Mouse (Mus musculus): Measurements from ENCODE around the gene Adck1. TPM values are rescaled to one million over a fixed set of nuclear protein-coding genes. Genes with fewer than 3 reads are reported as not detected.
"Not testable (repeated sequence)": the region's sequence is repeated elsewhere in the genome, so short reads cannot be mapped to it uniquely, and the experiment has no call there.

The Adck1 gene
- polyA plus RNA-seq, 1 experiment from 2014 or later: 17.8 TPM

DNA sequence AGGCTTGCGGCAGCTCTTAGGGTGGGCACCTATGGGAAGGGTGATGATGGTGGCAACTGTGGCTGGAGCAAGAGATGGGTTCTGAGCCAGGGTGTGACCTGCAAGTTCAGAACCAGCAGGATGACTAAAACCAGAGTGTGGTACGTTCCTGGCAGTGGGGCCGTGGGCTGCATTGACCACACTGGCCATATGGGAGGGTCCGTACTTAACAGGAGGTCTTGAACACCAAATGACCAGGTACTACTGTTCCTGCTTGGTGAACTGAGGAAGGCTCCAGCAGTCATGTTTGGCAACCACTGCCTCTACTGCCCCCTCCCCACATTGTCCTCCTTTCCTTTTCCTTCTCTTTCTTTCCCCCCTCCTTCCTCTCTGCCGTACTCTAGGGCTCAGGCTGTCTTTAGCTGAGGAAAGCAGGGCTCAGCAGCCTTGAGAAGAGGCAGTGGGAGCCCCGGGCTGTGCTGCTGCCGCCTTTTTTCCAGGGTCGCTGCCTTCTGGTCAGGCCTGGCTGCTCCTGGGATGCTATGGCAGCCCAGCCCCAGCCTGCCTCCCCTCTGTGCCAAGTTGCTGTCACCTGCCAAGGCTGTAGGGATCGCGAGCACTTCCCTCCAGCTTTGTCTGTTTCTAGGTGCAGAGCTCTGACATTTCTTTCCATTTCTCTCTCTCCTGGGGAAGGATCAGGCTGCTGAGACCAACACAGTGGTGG, 103.4 kb downstream of the Adck1 start:
- DNase-seq: no peak
- Histone ChIP-seq H3K4me1 (ENCODE audit: insufficient read depth) (no peaks in the 10 kb centered on the region), H3K36me3 (ENCODE audit: insufficient read depth) (no peaks in the 10 kb centered on the region), H3K27me3 (ENCODE audit: insufficient read depth, low read length) (no peaks in the 10 kb centered on the region), H3K9me3 (ENCODE audit: low read depth, low read length) (no peaks in the 10 kb centered on the region), H3K4me2 (no peak overlapping the region), H3K9ac (no peak overlapping the region), H3K27ac (ENCODE audit: low read depth) (no peak overlapping the region), H3K4me3 (ENCODE audit: low read depth, low read length) (no peak overlapping the region)
- no peak for TF ChIP-seq CTCF (IDR thresholded peaks at IDR 0.05; ENCODE audit: low read depth)
- ATAC-seq (ENCODE audit: insufficient read depth): no peak
- 84% methylated on average over 10 of the region's 10 CpGs for WGBS

DNA sequence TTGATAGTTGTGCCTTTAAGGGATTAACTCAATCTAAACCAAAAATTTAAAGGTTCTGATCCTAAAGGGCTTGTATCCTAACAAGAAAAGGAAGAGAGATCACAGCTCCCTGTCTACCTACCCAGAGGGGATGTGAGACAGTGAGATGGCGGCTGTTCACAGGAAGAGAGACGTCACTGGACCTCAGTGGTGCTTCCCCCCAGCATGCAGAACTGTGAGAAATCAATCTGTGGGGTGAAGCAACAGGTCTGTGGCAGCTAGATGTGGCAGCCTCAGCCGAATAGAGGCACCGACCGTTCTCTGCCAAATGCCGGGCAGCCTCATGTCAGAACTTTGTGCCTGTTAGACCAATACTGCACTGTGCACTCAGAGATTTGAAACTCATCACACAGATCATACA, 106.4 kb downstream of the Adck1 start:
- Histone ChIP-seq H3K27me3 (ENCODE audit: insufficient read depth, low read length) (no peaks in the 10 kb centered on the region), H3K9ac (no peak overlapping the region), H3K4me2 (no peak overlapping the region), H3K4me1 (ENCODE audit: insufficient read depth) (no peaks in the 10 kb centered on the region), H3K36me3 (ENCODE audit: insufficient read depth) (no peaks in the 10 kb centered on the region), H3K27ac (ENCODE audit: low read depth) (no peak overlapping the region), H3K4me3 (ENCODE audit: low read depth, low read length) (no peak overlapping the region), H3K9me3 (ENCODE audit: low read depth, low read length) (no peaks in the 10 kb centered on the region)
- ATAC-seq (ENCODE audit: insufficient read depth): no peak
- DNase-seq: no peak
- WGBS: 84% methylated on average over 6 of the region's 6 CpGs
- no peak for TF ChIP-seq CTCF (IDR thresholded peaks at IDR 0.05; ENCODE audit: low read depth)

DNA sequence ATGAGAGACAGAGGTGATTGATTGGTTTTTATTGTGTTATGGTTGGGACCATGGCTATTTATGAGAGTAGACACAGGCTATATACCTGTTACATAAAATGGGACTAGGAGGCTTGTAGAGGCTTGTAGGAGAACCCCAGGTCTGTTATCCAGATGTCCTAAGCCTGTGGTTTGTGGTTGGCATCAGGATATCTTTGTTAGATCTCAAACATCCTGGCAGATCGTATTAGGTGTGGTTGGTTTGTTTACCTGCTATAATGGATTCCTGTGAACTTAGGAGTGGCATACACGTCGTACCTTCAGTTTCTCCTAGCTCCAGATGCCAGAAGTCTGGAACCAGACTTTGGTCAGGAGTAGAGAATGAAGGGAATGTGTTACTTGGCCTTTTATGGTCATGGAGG, 106.9 kb downstream of the Adck1 start:
- DNase-seq: no peak
- H3K27me3 ChIP-seq (ENCODE audit: insufficient read depth, low read length): no peaks in the 10 kb centered on the region
- H3K4me1 ChIP-seq (ENCODE audit: insufficient read depth): no peaks in the 10 kb centered on the region
- no peak overlapping the region for H3K4me2 ChIP-seq
- no peak overlapping the region for H3K4me3 ChIP-seq (ENCODE audit: low read depth, low read length)
- no peak overlapping the region for H3K9ac ChIP-seq
- no peaks in the 10 kb centered on the region for H3K9me3 ChIP-seq (ENCODE audit: low read depth, low read length)
- no peak overlapping the region for H3K27ac ChIP-seq (ENCODE audit: low read depth)
- no peaks in the 10 kb centered on the region for H3K36me3 ChIP-seq (ENCODE audit: insufficient read depth)
- TF ChIP-seq CTCF (IDR thresholded peaks at IDR 0.05; ENCODE audit: low read depth): no peak
- no peak for ATAC-seq (ENCODE audit: insufficient read depth)
- WGBS: 62% methylated on average over 3 of the region's 3 CpGs

DNA sequence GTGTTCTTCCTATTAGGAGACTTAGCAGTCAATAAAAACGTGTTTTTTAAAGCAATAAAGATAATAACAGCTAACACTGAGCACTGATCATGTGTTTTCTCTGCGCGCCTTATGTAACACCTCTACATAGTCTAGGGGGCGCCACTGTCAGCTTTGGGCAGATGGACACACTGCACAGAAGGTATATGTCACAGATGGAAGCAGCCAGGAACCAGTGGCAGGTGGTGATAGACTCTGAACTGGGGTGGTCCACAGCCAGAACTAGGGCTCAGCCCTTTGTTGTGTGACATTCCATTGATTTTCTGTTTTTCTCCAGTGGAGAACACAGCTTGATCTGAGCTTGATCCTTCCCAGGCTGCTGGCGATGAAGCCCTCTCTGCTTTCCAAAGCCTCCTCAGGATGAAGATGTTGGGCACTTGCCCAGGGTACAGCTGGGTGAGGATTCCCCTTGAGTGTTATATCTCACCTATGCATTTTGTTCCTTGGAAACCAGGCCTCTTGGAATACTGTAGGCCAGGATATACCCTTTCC, 107.6 kb downstream of the Adck1 start:
- DNase-seq (no peak), ATAC-seq (ENCODE audit: insufficient read depth) (no peak)
- no peak overlapping the region for H3K27ac ChIP-seq (ENCODE audit: low read depth)
- 65% methylated on average over 5 of the region's 5 CpGs for WGBS
- no peaks in the 10 kb centered on the region for H3K36me3 ChIP-seq (ENCODE audit: insufficient read depth)
- H3K4me3 ChIP-seq (ENCODE audit: low read depth, low read length): no peak overlapping the region
- no peaks in the 10 kb centered on the region for H3K4me1 ChIP-seq (ENCODE audit: insufficient read depth)
- no peak overlapping the region for H3K4me2 ChIP-seq
- H3K9ac ChIP-seq: no peak overlapping the region
- H3K27me3 ChIP-seq (ENCODE audit: insufficient read depth, low read length): no peaks in the 10 kb centered on the region
- no peak for TF ChIP-seq CTCF (IDR thresholded peaks at IDR 0.05; ENCODE audit: low read depth)
- H3K9me3 ChIP-seq (ENCODE audit: low read depth, low read length): no peaks in the 10 kb centered on the region

DNA sequence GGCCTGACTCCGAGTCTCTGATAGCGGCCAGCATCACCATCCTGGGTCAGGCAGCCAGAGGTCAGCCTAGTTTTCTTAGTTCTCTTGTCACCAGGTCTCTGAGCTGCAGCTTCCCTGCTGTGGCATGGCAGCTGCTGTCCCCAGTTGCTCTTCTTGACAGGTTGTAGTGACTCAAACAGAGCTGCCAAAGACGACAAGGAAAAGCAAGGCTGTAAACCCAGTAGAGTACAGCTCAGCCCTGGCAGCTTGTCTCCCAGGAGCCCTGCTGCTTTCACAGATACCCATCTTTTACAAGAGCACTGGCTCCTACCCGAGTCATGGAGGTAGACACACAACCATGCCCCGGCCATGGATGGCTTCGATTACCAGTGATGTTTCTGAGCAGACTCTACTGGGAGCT, 108.3 kb downstream of the Adck1 start:
- 65% methylated on average over 6 of the region's 6 CpGs for WGBS
- no peak for ATAC-seq (ENCODE audit: insufficient read depth)

DNA sequence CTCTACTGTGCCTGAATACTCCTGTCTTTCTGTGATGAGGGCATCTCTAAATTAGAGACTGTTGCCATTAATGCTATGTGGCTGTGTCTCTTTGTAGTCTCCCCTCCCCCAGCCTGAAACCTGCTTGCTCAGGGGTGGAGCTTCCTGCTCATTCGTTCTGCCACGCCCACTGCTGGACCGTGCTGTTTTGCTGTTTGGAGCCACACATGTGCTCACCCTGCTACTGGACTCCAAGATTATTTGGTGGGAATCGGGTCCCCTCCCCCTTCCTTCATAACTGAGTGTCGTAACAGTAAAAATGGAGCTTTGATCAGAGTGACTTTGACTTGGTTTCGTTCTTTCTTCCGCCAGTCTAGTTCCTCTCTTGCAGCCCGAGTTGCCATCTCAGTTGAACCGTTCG, 111.5 kb downstream of the Adck1 start:
- H3K4me2 ChIP-seq; H3K9me3 ChIP-seq (ENCODE audit: low read depth, low read length); H3K4me3 ChIP-seq (ENCODE audit: low read depth, low read length); ATAC-seq (ENCODE audit: insufficient read depth); H3K36me3 ChIP-seq (ENCODE audit: insufficient read depth); H3K27ac ChIP-seq (ENCODE audit: low read depth); H3K27me3 ChIP-seq (ENCODE audit: insufficient read depth, low read length); DNase-seq; H3K4me1 ChIP-seq (ENCODE audit: insufficient read depth); H3K9ac ChIP-seq: not testable (repeated sequence)
- 58% methylated on average over 10 of the region's 10 CpGs for WGBS

More for the DNA sequence above, 108.3 kb downstream of the Adck1 start:
- Histone ChIP-seq H3K9me3 (ENCODE audit: low read depth, low read length) (no peaks in the 10 kb centered on the region), H3K27ac (ENCODE audit: low read depth) (no peak overlapping the region), H3K4me1 (ENCODE audit: insufficient read depth) (no peaks in the 10 kb centered on the region), H3K4me3 (ENCODE audit: low read depth, low read length) (no peak overlapping the region), H3K36me3 (ENCODE audit: insufficient read depth) (no peaks in the 10 kb centered on the region), H3K27me3 (ENCODE audit: insufficient read depth, low read length) (no peaks in the 10 kb centered on the region), H3K4me2 (no peak overlapping the region), H3K9ac (no peak overlapping the region)
- no peak for DNase-seq
- no peak for TF ChIP-seq CTCF (IDR thresholded peaks at IDR 0.05; ENCODE audit: low read depth)

DNA sequence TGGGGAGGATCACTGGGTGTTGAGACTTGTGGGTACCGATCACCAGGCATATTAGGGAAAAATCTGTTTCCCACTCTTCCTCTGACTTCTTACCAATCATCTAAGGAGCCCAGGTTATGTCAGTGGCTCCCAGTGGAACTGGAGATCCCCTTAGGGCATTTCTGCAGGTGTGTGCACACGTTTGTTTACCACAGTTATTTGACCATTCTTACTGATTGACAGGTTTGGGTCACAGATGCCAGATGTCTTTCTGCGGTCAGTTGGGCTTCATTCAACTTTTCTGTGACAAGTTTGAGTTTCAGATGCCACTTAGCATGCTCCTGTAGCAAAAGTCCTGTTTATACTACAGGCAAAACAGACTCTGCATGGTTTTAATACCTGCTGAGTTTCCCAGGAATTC, 112.5 kb downstream of the Adck1 start:
- H3K36me3 ChIP-seq (ENCODE audit: insufficient read depth): no peaks in the 10 kb centered on the region
- H3K4me2 ChIP-seq: no peak overlapping the region
- no peaks in the 10 kb centered on the region for H3K4me1 ChIP-seq (ENCODE audit: insufficient read depth)
- DNase-seq: no peak
- no peak for TF ChIP-seq CTCF (IDR thresholded peaks at IDR 0.05; ENCODE audit: low read depth)
- no peak overlapping the region for H3K9ac ChIP-seq
- no peaks in the 10 kb centered on the region for H3K9me3 ChIP-seq (ENCODE audit: low read depth, low read length)
- 59% methylated on average over 3 of the region's 3 CpGs for WGBS
- no peak for ATAC-seq (ENCODE audit: insufficient read depth)
- H3K27ac ChIP-seq (ENCODE audit: low read depth): no peak overlapping the region
- H3K4me3 ChIP-seq (ENCODE audit: low read depth, low read length): no peak overlapping the region
- H3K27me3 ChIP-seq (ENCODE audit: insufficient read depth, low read length): no peaks in the 10 kb centered on the region

All from lung, embryonic 14.5 days (tissue).